Mouse (Mus musculus): Measurements from ENCODE around the gene Nfatc4.

GRCm38 (mm10) chr14:55855101-55855561, 32.2 kb downstream of the Nfatc4 start:
- no peak for TF ChIP-seq TBP (conservative IDR thresholded peaks at IDR 0.05; ENCODE audit: low read depth, low read length)
- no peak for TF ChIP-seq NELFE (IDR thresholded peaks at IDR 0.05; ENCODE audit: low read depth, low read length)
- no peak for TF ChIP-seq CTCF (conservative IDR thresholded peaks at IDR 0.05 in 1 of 2, IDR thresholded peaks at IDR 0.05 in 1 of 2; ENCODE audit: low read depth in 2 of 2, low read length in 2 of 2)
- no peak for TF ChIP-seq ZNF384 (IDR thresholded peaks at IDR 0.05; ENCODE audit: low read depth, low read length)

Data from CH12.LX (cell line).